Mouse (Mus musculus) small intestine, adult 2 months (tissue): ENCODE data around the gene Fggy.

ENCODE experiments used
- CTCF ChIP-seq: fragments of 200-500 bp; IDR thresholded peaks from 2 replicates; pipeline ENCODE4 v1.5.1; 2012; ENCODE audit warnings: low read depth, mild to moderate bottlenecking, control low read depth, inconsistent platforms, low read length, moderate library complexity, mixed read lengths; ENCODE audit not compliant: insufficient replicate concordance, insufficient read length; ENCODE audit errors: extremely low read depth
- POLR2A ChIP-seq: fragments of 200-500 bp; IDR thresholded peaks from 2 replicates; pipeline ENCODE4 v1.6.1; 2012; ENCODE audit warnings: low read depth, mild to moderate bottlenecking, control low read depth, inconsistent platforms, low read length, moderate library complexity

DNA sequence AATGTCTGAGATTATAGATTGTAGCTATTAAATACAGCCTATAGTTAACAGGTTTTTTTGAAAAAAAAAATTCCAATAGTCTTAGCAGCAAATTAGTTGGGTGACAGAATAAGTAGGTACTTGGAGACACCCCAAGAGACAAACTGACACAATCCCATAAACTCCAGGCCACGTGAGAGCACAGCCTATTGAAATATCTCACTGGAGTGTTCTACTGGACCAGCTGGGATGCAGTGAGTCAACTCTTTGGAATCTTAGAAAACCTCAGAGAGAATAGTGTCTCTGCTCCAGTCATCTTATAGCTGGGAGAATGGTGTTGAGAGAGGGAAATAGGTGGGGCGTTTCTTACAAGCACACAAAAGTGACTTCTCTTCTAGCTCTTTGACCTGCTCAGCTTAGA, 238.0 kb downstream of the Fggy start:
- TF ChIP-seq CTCF (no peak), POLR2A (no peak)
